Mouse (Mus musculus): ENCODE results near the gene Bfsp2. TPM values are rescaled to one million over a fixed set of nuclear protein-coding genes. Genes with fewer than 3 reads are reported as not detected.

The Bfsp2 gene
- polyA plus RNA-seq, 1 experiment: 2.1 TPM

- DNase-seq (ENCODE audit: low read depth): no peak
- no peak for TF ChIP-seq CTCF (IDR thresholded peaks at IDR 0.05; ENCODE audit: borderline replicate concordance, extremely low read depth, insufficient read depth, insufficient read length)
- no peak for TF ChIP-seq POLR2A (IDR thresholded peaks at IDR 0.05; ENCODE audit: borderline replicate concordance, extremely low read depth, insufficient read depth, insufficient read length, poor library complexity, severe bottlenecking)
Measured at GRCm38 (mm10) chr9:103449651-103450050, 30.6 kb downstream of the Bfsp2 start.

- TF ChIP-seq CTCF (IDR thresholded peaks at IDR 0.05; ENCODE audit: borderline replicate concordance, extremely low read depth, insufficient read depth, insufficient read length) (no peak), POLR2A (IDR thresholded peaks at IDR 0.05; ENCODE audit: borderline replicate concordance, extremely low read depth, insufficient read depth, insufficient read length, poor library complexity, severe bottlenecking) (no peak)
- no peak for DNase-seq (ENCODE audit: low read depth)
Measured at GRCm38 (mm10) chr9:103449092-103449491, 31.1 kb downstream of the Bfsp2 start.

DNA sequence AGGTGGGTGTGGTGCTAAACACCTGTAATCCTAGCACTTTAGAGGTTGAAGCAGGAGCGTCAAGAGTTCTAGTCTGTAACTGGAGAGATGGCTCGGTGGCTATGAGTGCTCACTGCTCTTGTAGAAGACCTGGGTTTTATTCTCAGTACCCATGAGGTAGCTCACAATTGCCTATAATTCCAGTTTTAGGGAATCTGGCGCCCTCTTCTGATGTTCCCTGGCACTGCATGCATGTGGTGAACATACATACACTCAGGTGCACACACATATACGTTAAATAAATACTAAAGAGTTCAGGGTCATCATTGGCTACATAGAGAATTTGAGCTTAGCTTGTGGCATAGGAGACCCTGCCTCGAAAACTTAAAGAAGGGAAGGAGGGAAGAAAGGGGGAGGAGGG is 35.6 kb downstream of the Bfsp2 start:
- TF ChIP-seq CTCF (IDR thresholded peaks at IDR 0.05; ENCODE audit: borderline replicate concordance, extremely low read depth, insufficient read depth, insufficient read length) (no peak; the same call in 1 of the 2 replicates), POLR2A (IDR thresholded peaks at IDR 0.05; ENCODE audit: borderline replicate concordance, extremely low read depth, insufficient read depth, insufficient read length, poor library complexity, severe bottlenecking) (no peak)
- no peak for DNase-seq (ENCODE audit: low read depth)

GRCm38 (mm10) chr9:103443824-103444185 is 36.4 kb downstream of the Bfsp2 start:
- no peak for TF ChIP-seq POLR2A (IDR thresholded peaks at IDR 0.05; ENCODE audit: borderline replicate concordance, extremely low read depth, insufficient read depth, insufficient read length, poor library complexity, severe bottlenecking)
- TF ChIP-seq CTCF (IDR thresholded peaks at IDR 0.05; ENCODE audit: borderline replicate concordance, extremely low read depth, insufficient read depth, insufficient read length): no peak
- no peak for DNase-seq (ENCODE audit: low read depth)

- peak; percentile 95 for DNase-seq (ENCODE audit: low read depth)
- TF ChIP-seq CTCF (IDR thresholded peaks at IDR 0.05; ENCODE audit: borderline replicate concordance, extremely low read depth, insufficient read depth, insufficient read length): no peak
- no peak for TF ChIP-seq POLR2A (IDR thresholded peaks at IDR 0.05; ENCODE audit: borderline replicate concordance, extremely low read depth, insufficient read depth, insufficient read length, poor library complexity, severe bottlenecking)
Measured at GRCm38 (mm10) chr9:103443121-103443823, 36.9 kb downstream of the Bfsp2 start.

DNA sequence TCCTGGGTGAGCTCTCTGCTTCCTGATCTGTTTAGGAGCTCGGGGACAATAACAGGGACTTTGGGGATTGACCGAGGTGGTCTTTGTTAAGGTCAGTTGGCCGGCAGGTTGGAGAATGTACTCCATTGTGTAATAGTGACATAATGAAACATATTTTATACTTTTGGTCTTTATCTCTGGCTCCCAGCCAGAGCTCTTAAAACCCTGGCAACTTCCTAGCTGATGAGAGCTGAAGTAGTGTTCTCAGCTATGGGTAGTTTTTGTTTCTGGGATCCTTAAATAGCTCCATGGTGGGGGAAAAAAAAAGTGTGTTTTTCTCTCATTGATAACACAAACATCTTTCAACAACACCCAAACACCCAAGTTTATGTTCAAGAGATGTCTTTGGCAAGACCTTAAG is 39.6 kb downstream of the Bfsp2 start:
- no peak for DNase-seq (ENCODE audit: low read depth)
- TF ChIP-seq POLR2A (IDR thresholded peaks at IDR 0.05; ENCODE audit: borderline replicate concordance, extremely low read depth, insufficient read depth, insufficient read length, poor library complexity, severe bottlenecking) (no peak), CTCF (IDR thresholded peaks at IDR 0.05; ENCODE audit: borderline replicate concordance, extremely low read depth, insufficient read depth, insufficient read length) (no peak)

- TF ChIP-seq CTCF (IDR thresholded peaks at IDR 0.05; ENCODE audit: borderline replicate concordance, extremely low read depth, insufficient read depth, insufficient read length) (no peak), POLR2A (IDR thresholded peaks at IDR 0.05; ENCODE audit: borderline replicate concordance, extremely low read depth, insufficient read depth, insufficient read length, poor library complexity, severe bottlenecking) (no peak)
- DNase-seq (ENCODE audit: low read depth): no peak
Measured at GRCm38 (mm10) chr9:103437104-103437503, 43.1 kb downstream of the Bfsp2 start.

- DNase-seq (ENCODE audit: low read depth): no peak
- TF ChIP-seq POLR2A (IDR thresholded peaks at IDR 0.05; ENCODE audit: borderline replicate concordance, extremely low read depth, insufficient read depth, insufficient read length, poor library complexity, severe bottlenecking) (no peak), CTCF (IDR thresholded peaks at IDR 0.05; ENCODE audit: borderline replicate concordance, extremely low read depth, insufficient read depth, insufficient read length) (peak; percentile 40; the same call in 1 of the 2 replicates)
Measured at GRCm38 (mm10) chr9:103434116-103434515, 46.1 kb downstream of the Bfsp2 start.

- DNase-seq (ENCODE audit: low read depth): peak; percentile 64
- no peak for TF ChIP-seq CTCF (IDR thresholded peaks at IDR 0.05; ENCODE audit: borderline replicate concordance, extremely low read depth, insufficient read depth, insufficient read length)
- TF ChIP-seq POLR2A (IDR thresholded peaks at IDR 0.05; ENCODE audit: borderline replicate concordance, extremely low read depth, insufficient read depth, insufficient read length, poor library complexity, severe bottlenecking): no peak
Measured at GRCm38 (mm10) chr9:103432122-103432778, 48.0 kb downstream of the Bfsp2 start.

DNA sequence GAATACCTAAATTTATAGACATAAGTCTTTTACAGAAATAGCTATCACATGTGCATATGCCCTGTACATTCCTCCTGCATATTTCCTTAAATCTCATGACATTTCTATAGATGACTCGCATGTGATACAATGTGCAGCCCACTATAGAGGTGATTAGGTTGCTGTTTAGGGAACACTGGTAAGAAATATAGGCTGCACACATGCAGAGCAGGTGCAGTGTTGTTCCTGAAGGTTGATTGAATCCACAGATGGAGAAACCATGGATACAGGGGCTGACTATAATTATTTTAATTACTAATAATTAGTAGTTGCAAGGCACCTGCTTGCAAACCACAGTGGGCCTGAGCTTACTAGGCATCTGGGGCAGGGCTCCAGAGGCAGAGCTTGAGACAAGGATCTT is 48.5 kb downstream of the Bfsp2 start:
- DNase-seq (ENCODE audit: low read depth): no peak

DNA sequence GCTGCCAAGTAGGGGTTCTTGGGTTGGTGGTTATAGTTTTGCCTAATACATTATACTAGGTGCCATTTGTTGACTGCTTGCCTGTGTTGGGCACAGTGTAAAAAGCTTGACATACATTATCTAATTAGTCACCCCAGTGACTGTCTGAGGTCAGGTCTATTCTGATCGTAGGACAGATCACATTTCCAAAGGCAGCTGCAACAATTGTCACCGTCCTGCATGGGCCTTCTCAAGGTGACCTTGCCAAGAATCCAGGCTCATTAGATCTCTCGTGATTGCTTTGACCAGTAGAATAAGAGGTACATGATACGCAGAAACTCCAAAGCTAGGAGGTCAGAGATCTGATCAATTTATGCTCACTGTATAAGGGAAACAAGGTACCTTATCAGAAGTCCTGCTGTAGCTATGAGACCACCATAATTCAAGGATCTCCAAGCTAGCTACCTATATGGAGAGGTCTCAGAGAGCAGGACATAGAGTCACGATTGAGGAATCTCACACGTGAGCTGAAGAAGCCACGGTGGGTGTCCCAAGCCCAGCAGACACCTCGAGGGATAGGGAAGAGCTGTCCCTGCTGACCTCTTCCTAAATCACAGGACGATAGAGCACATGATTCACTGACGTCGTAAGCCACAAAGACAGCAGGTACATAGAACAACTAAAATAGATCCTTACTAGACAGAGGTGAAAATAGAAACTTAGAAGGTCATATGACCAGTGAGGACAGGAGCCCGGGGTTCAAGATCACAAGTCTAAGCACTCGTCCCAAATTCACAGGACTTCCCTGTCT is 49.6 kb downstream of the Bfsp2 start:
- DNase-seq (ENCODE audit: low read depth): no peak

More for the DNA sequence above, 48.5 kb downstream of the Bfsp2 start:
- TF ChIP-seq CTCF (IDR thresholded peaks at IDR 0.05; ENCODE audit: borderline replicate concordance, extremely low read depth, insufficient read depth, insufficient read length) (no peak), POLR2A (IDR thresholded peaks at IDR 0.05; ENCODE audit: borderline replicate concordance, extremely low read depth, insufficient read depth, insufficient read length, poor library complexity, severe bottlenecking) (no peak)

More for the DNA sequence above, 49.6 kb downstream of the Bfsp2 start:
- no peak for TF ChIP-seq CTCF (IDR thresholded peaks at IDR 0.05; ENCODE audit: borderline replicate concordance, extremely low read depth, insufficient read depth, insufficient read length)
- no peak for TF ChIP-seq POLR2A (IDR thresholded peaks at IDR 0.05; ENCODE audit: borderline replicate concordance, extremely low read depth, insufficient read depth, insufficient read length, poor library complexity, severe bottlenecking)
